Mouse (Mus musculus) lung, postnatal 14 days (tissue): Measurements from ENCODE around the gene Jazf1.

Experiments used
- DNase-seq: peaks from one replicate; pipeline ENCODE4 v3.0.0; 2021

Gene Jazf1

GRCm38 (mm10) chr6:52954861-52955260, 113.6 kb downstream of the Jazf1 start:
- no peak for DNase-seq

GRCm38 (mm10) chr6:52954441-52954840, 114.0 kb downstream of the Jazf1 start:
- DNase-seq: peak; percentile 49

GRCm38 (mm10) chr6:52952526-52952900, 115.9 kb downstream of the Jazf1 start:
- no peak for DNase-seq

GRCm38 (mm10) chr6:52951871-52952525, 116.4 kb downstream of the Jazf1 start:
- no peak for DNase-seq

GRCm38 (mm10) chr6:52950371-52950770, 118.1 kb downstream of the Jazf1 start:
- DNase-seq: no peak

- DNase-seq: no peak
Observed at GRCm38 (mm10) chr6:52942534-52942933, 125.9 kb downstream of the Jazf1 start.

- no peak for DNase-seq
Observed at GRCm38 (mm10) chr6:52942101-52942500, 126.3 kb downstream of the Jazf1 start.

GRCm38 (mm10) chr6:52937916-52938315, 130.5 kb downstream of the Jazf1 start:
- DNase-seq: no peak

GRCm38 (mm10) chr6:52936995-52937394, 131.4 kb downstream of the Jazf1 start:
- peak; percentile 71 for DNase-seq

GRCm38 (mm10) chr6:52934021-52934420, 134.4 kb downstream of the Jazf1 start:
- DNase-seq: no peak

- DNase-seq: no peak
Observed at GRCm38 (mm10) chr6:52932603-52933178, 135.7 kb downstream of the Jazf1 start.

- DNase-seq: no peak
Observed at GRCm38 (mm10) chr6:52929358-52929757, 139.1 kb downstream of the Jazf1 start.

- DNase-seq: peak; percentile 15
Observed at GRCm38 (mm10) chr6:52926947-52927346, 141.5 kb downstream of the Jazf1 start.

- DNase-seq: no peak
Observed at GRCm38 (mm10) chr6:52925458-52926042, 142.9 kb downstream of the Jazf1 start.

- DNase-seq: no peak
Observed at GRCm38 (mm10) chr6:52921248-52921647, 147.2 kb downstream of the Jazf1 start.

GRCm38 (mm10) chr6:52920719-52921118, 147.7 kb downstream of the Jazf1 start:
- DNase-seq: no peak

GRCm38 (mm10) chr6:52919442-52919841, 149.0 kb downstream of the Jazf1 start:
- no peak for DNase-seq

GRCm38 (mm10) chr6:52918980-52919379, 149.5 kb downstream of the Jazf1 start:
- peak; percentile 84 for DNase-seq

GRCm38 (mm10) chr6:52917471-52917870, 151.0 kb downstream of the Jazf1 start:
- no peak for DNase-seq

- DNase-seq: no peak
Observed at GRCm38 (mm10) chr6:52916836-52917376, 151.5 kb downstream of the Jazf1 start.

- DNase-seq: no peak
Observed at GRCm38 (mm10) chr6:52914921-52915320, 153.5 kb downstream of the Jazf1 start.

- DNase-seq: no peak
Observed at GRCm38 (mm10) chr6:52912143-52912918, 156.1 kb downstream of the Jazf1 start.

- no peak for DNase-seq
Observed at GRCm38 (mm10) chr6:52906801-52907200, 161.6 kb downstream of the Jazf1 start.
